21 mouse cellular contexts compared by ENCODE assay signal in genomic region chr7:101041544-101041943, GRCm38 (mm10). TPM values are rescaled to one million over a fixed set of nuclear protein-coding genes. Genes with fewer than 3 reads are reported as not detected.
A peak's percentile ranks its signal among the peaks of the same experiment; 100 is the strongest.
DNase-seq lines count a peak whose midpoint lies in the region; ATAC-seq and TF ChIP-seq lines count a peak whose summit lies in the region.
"Had no signal": no experiment of that assay in that cellular context is flagged by ENCODE, and none has a peak within 500 bp of the region (broad histone marks: within the 10 kb centered on the region; RNA-seq: fewer than 3 reads in every experiment).

No protein-coding gene starts in this region.

- H3K9ac ChIP-seq in lung, embryonic 14.5 days, result no peak overlapping the region
- no peak overlapping the region for H3K9ac ChIP-seq in intestine, embryonic 15.5 days
- H3K9ac ChIP-seq: forebrain, postnatal 0 days; liver, embryonic 15.5 days; midbrain, embryonic 15.5 days; neural tube, embryonic 12.5 days had no signal

- H3K4me1 ChIP-seq in lung, embryonic 14.5 days (ENCODE audit: insufficient read depth), result peaks cover 21% of the 10 kb centered on the region
- H3K4me1 ChIP-seq in intestine, embryonic 15.5 days (replicated peaks), result peaks cover 16% of the 10 kb centered on the region
- H3K4me1 ChIP-seq in small intestine, adult 2 months (ENCODE audit: control insufficient read depth, insufficient read depth, insufficient read length, low read length), result peaks cover 28% of the 10 kb centered on the region
- peaks cover 8% of the 10 kb centered on the region; the same call in 1 of the 2 replicates for H3K4me1 ChIP-seq in midbrain, embryonic 10.5 days
- H3K4me1 ChIP-seq: midbrain, embryonic 15.5 days; neural tube, embryonic 12.5 days had no signal

- TF ChIP-seq POLR2A in small intestine, adult 2 months (IDR thresholded peaks at IDR 0.05; ENCODE audit: low read depth, low read length), result no peak

- no peak overlapping the region for H3K4me3 ChIP-seq in gastrocnemius, adult 2 months
- no peak overlapping the region for H3K4me3 ChIP-seq in lung, embryonic 14.5 days (ENCODE audit: low read depth, low read length)
- no peak overlapping the region for H3K4me3 ChIP-seq in intestine, embryonic 15.5 days (replicated peaks)
- H3K4me3 ChIP-seq in small intestine, adult 2 months (ENCODE audit: low read depth, low read length), result no peak overlapping the region
- H3K4me3 ChIP-seq in midbrain, embryonic 10.5 days, result no peak overlapping the region
- H3K4me3 ChIP-seq: heart, embryonic 10.5 days; hindbrain, embryonic 10.5 days; liver, embryonic 15.5 days; midbrain, embryonic 15.5 days; neural tube, embryonic 12.5 days had no signal

- ATAC-seq in lung, embryonic 14.5 days (ENCODE audit: insufficient read depth), result peak; percentile 28; the same call in 1 of the 2 replicates
- peak; percentile 90 for ATAC-seq in intestine, embryonic 15.5 days
- ATAC-seq: activated CD4-positive, CD25-positive, alpha-beta regulatory T cell, adult 4 months; forebrain, postnatal 0 days; inflammation-experienced regulatory T-cells, adult 6 months; midbrain, embryonic 15.5 days had no signal

- H3K36me3 ChIP-seq in lung, embryonic 14.5 days (ENCODE audit: insufficient read depth), result no peaks in the 10 kb centered on the region
- H3K36me3 ChIP-seq in intestine, embryonic 15.5 days, result no peaks in the 10 kb centered on the region
- no peaks in the 10 kb centered on the region for H3K36me3 ChIP-seq in small intestine, adult 2 months (ENCODE audit: control insufficient read depth, insufficient read depth, low read length)
- no peaks in the 10 kb centered on the region for H3K36me3 ChIP-seq in midbrain, embryonic 10.5 days
- H3K36me3 ChIP-seq: heart, embryonic 10.5 days; hindbrain, embryonic 10.5 days; liver, embryonic 15.5 days; midbrain, embryonic 15.5 days; neural tube, embryonic 12.5 days had no signal

- 41% methylated on average over 2 of the region's 2 CpGs for WGBS in lung, embryonic 14.5 days
- 40% methylated on average over 2 of the region's 2 CpGs for WGBS in intestine, embryonic 15.5 days
- 30% methylated on average over 2 of the region's 2 CpGs for WGBS in small intestine, adult 2 months
- 75% methylated on average over 2 of the region's 2 CpGs for WGBS in midbrain, embryonic 10.5 days

- no peaks in the 10 kb centered on the region for H3K9me3 ChIP-seq in lung, embryonic 14.5 days (ENCODE audit: low read depth, low read length)
- no peaks in the 10 kb centered on the region for H3K9me3 ChIP-seq in intestine, embryonic 15.5 days
- no peaks in the 10 kb centered on the region for H3K9me3 ChIP-seq in midbrain, embryonic 10.5 days (replicated peaks)
- H3K9me3 ChIP-seq: heart, embryonic 10.5 days; hindbrain, embryonic 10.5 days; liver, embryonic 15.5 days; midbrain, embryonic 15.5 days; neural tube, embryonic 12.5 days had no signal

- H3K4me2 ChIP-seq in lung, embryonic 14.5 days, result no peak overlapping the region
- peak overlapping the region; percentile 3; the same call in 1 of the 2 replicates for H3K4me2 ChIP-seq in intestine, embryonic 15.5 days (replicated peaks)
- H3K4me2 ChIP-seq: liver, embryonic 15.5 days; midbrain, embryonic 15.5 days; neural tube, embryonic 12.5 days had no signal

- no peaks in the 10 kb centered on the region for H3K27me3 ChIP-seq in lung, embryonic 14.5 days (ENCODE audit: insufficient read depth, low read length)
- H3K27me3 ChIP-seq in intestine, embryonic 15.5 days (replicated peaks), result no peaks in the 10 kb centered on the region
- H3K27me3 ChIP-seq in small intestine, adult 2 months (ENCODE audit: control insufficient read depth, insufficient read depth, low read length), result no peaks in the 10 kb centered on the region
- no peaks in the 10 kb centered on the region for H3K27me3 ChIP-seq in midbrain, embryonic 10.5 days (ENCODE audit: low read depth, poor library complexity, severe bottlenecking)
- H3K27me3 ChIP-seq: liver, embryonic 15.5 days; midbrain, embryonic 15.5 days; neural tube, embryonic 12.5 days had no signal

- no peak for DNase-seq in gastrocnemius, adult 2 months
- no peak for DNase-seq in gastrocnemius, postnatal 36 days
- DNase-seq in lung, embryonic 14.5 days, result no peak
- no peak for DNase-seq in lung, postnatal 36 days
- no peak for DNase-seq in ovary, adult 18-20 months (ENCODE audit: low spot score)
- no peak for DNase-seq in midbrain, embryonic 10.5 days (ENCODE audit: low spot score)
- DNase-seq: adrenal gland, postnatal 25 days; cerebellum, adult 9-11 months; forebrain, postnatal 0 days; gastrocnemius, postnatal 10 days; kidney, postnatal 36 days; thymus, postnatal 25 days had no signal

- peak overlapping the region; percentile 56; the same call in 1 of the 2 replicates for H3K27ac ChIP-seq in gastrocnemius, adult 2 months
- H3K27ac ChIP-seq in lung, embryonic 14.5 days (ENCODE audit: low read depth), result peak overlapping the region; percentile 13; the same call in 1 of the 2 replicates
- peak overlapping the region; percentile 25; the same call in 1 of the 2 replicates for H3K27ac ChIP-seq in intestine, embryonic 15.5 days
- H3K27ac ChIP-seq in small intestine, adult 2 months (ENCODE audit: insufficient read depth, low read depth, low read length), result peak overlapping the region; percentile 95
- no peak overlapping the region for H3K27ac ChIP-seq in midbrain, embryonic 10.5 days (replicated peaks)
- H3K27ac ChIP-seq: midbrain, embryonic 15.5 days; neural tube, embryonic 12.5 days had no signal

- intact Hi-C loops in gastrocnemius, adult 2 months (cut with DNase I), result no loop called here
- intact Hi-C loops in gastrocnemius, postnatal 36 days (cut with DNase I), result no loop called here

- no peak for TF ChIP-seq CTCF in gastrocnemius, adult 2 months (IDR thresholded peaks at IDR 0.05)
- no peak for TF ChIP-seq CTCF in lung, embryonic 14.5 days (IDR thresholded peaks at IDR 0.05; ENCODE audit: low read depth)
- TF ChIP-seq CTCF in small intestine, adult 2 months (IDR thresholded peaks at IDR 0.05; ENCODE audit: extremely low read depth, insufficient read length, insufficient replicate concordance, low read depth, low read length), result no peak

RNA-seq across cellular contexts. Expression of gene P2ry2, which starts 28.9 kb away (rescaled TPM):
- total RNA-seq in gastrocnemius, adult 2 months (2021), result 10 to 100 TPM; 29.5 to 41.7 TPM
- total RNA-seq in gastrocnemius, postnatal 36 days (2021), result 10 to 100 TPM; 29.6 to 44.9 TPM
- polyA plus RNA-seq in lung, embryonic 14.5 days (2014; fragmentation: Nextera tagmentation; extraction: Ambion mirVana), result 3.4 and 3.5 TPM in 2 replicates
- polyA plus RNA-seq in intestine, embryonic 15.5 days (2015; fragmentation: Nextera tagmentation; extraction: Ambion mirVana), result 2.7 TPM in 2 replicates
- polyA plus RNA-seq in small intestine, adult 2 months (2012; rRNA removed), result 4.0 and 67.8 TPM in 2 replicates
- 0.22 TPM in 2 replicates for polyA plus RNA-seq in midbrain, embryonic 10.5 days (2016; fragmentation: Nextera tagmentation; extraction: Ambion mirVana)
- polyA plus RNA-seq: inflammation-experienced regulatory T-cells, adult 6 months had no signal

RNA-seq across cellular contexts. Expression of gene Fchsd2, which starts 51.1 kb away (rescaled TPM):
- total RNA-seq in gastrocnemius, adult 2 months (2021), result 1 to 10 TPM; 3.7 to 7.1 TPM
- total RNA-seq in gastrocnemius, postnatal 36 days (2021), result 1 to 10 TPM; 4.4 to 4.8 TPM
- 23.6 and 23.8 TPM in 2 replicates for polyA plus RNA-seq in lung, embryonic 14.5 days (2014; fragmentation: Nextera tagmentation; extraction: Ambion mirVana)
- 20.3 and 21.0 TPM in 2 replicates for polyA plus RNA-seq in intestine, embryonic 15.5 days (2015; fragmentation: Nextera tagmentation; extraction: Ambion mirVana)
- polyA plus RNA-seq in small intestine, adult 2 months (2012; rRNA removed), result 3.3 and 6.9 TPM in 2 replicates
- 19.0 and 21.2 TPM in 2 replicates for polyA plus RNA-seq in midbrain, embryonic 10.5 days (2016; fragmentation: Nextera tagmentation; extraction: Ambion mirVana)
